Mouse (Mus musculus) lung, postnatal 25 days (tissue): ENCODE measurements around the gene Ebi3.
A peak's percentile ranks its signal among the peaks of the same experiment; 100 is the strongest.

Experiments used
- DNase-seq: peaks from one replicate; pipeline ENCODE4 v3.0.0; 2022; ENCODE audit warnings: low spot score

Gene Ebi3

DNA sequence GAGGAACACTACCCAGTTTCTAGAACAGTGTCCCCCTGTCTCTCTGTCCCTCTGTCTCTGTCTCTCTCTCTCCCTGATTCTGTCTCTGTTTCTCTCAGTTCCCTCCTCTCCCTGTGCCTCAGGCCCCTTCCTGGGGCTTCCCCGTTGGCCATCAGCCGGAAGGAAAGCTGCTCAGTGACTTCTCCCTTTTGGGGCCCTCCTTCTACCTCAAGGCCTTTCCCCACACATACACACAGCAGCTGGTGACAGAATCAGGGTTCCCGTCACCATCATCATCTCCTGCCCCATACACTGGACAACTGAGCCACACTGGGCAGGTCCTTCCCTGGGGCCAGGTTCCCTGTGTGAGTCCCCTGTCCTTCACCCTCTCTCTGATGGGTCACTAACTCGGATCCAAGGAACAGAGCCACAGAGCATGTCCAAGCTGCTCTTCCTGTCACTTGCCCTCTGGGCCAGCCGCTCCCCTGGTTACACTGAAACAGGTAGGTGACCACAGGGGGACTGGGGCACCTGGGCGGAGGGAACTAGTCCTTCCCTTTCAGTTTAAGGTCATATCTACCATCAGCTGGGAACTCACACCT is at the start of gene Ebi3:
Gene Ebi3, plus strand, starts transcription at position 194 of the 581 bp plus-strand sequence.
- no peak for DNase-seq

DNA sequence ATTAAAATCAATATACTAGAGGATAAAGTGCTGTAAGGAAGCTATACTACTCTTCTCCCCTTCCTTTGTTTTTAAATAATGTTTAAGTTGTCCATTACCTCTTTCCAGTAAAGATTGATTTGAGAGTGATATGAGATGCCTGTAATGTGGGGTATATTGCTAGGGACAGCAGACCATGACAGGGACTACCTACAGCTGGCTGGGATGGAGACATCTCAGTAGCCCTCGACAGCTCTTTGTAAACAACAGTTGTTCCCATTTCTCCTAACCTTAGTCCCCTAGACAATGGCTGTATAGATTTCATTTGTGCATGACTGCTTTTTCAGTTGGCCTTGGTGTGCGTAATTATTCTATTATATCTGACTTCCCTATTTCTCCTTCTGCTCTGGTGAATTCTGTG is 49.4 kb upstream of the Ebi3 start:
- no peak for DNase-seq

DNA sequence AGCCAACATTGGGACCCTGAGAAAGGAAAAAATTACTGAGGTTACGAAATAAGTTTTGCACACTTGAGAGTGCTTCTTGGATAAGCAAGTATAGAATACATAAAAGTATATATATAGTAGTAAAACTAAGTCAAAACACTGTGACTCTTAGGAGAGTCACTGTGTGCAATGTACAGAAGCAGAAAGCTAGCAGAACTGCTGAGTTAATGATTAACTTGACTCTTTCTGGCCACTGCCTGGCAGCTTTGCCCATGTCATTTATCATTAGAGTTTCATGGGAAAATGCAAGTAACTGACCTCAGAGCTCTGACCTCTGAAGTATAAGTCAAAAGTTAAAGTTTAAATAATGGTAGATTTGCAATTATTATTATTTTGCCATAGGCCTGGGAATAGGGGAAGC is 48.8 kb upstream of the Ebi3 start:
- no peak for DNase-seq

DNA sequence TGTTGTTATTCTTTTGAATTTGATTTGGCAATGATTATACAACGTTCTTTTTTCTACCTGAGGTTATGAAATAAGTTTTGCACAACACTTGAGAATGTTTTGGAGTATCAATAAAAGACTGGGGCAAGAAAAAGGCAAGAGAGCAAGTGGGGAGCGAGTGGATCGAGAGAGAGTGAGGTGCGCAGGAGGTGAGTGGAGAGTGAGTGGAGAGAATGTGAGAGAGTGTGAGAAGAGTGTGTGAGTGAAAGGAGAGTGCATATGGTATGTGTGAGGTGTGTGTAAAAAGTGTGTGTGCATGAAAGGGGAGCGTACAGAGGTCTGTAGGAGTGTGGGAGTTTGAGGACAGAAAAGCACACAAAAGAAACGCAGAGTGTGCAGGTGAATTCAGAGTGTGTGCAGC is 48.3 kb upstream of the Ebi3 start:
- DNase-seq = no peak

- DNase-seq = no peak
These were observed 45.8 kb upstream of the Ebi3 start for GRCm38 (mm10) chr17:55906669-55907068.

DNA sequence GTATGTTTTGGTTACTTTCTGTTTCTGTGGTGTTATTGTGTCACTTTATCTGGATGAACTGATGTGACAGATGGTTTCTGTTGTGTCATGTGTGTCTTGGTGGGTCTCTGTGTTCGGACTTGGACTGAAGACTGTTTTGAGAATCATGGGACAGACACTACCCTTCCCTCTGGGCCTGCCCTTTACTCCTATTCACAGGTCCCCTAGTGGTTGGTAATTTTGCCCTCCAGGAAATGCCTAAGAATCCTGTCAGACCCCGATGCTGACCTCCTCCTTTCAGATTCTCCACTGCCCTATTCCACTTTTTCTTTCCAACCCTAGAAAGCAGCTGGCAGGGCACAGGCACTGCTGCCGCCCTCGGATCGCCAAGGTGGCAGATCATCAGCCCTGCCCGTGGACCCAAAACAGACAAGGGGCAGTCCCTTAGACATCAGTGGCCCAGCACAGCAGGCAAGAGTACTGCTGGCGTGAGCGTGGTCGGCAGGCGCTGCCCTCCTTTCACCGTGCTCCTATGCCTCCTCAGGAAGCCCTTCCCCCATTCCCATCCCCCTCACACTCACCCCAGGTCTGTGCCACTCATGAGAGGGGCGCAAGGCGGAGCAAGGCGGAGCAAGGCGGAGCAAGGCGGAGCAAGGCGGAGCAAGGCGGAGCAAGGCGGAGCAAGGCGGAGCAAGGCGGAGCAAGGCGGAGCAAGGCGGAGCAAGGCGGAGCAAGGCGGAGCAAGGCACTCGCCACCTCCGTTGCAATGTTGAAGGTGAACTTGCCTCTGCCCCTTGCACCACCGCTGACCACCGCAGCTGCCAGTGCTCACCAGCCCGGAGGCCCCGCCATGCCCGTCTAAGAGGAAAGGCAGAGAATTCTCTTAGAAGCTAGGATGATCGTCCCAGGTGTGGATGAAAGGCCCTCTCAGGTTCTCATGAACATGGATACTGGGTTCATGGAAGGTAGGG is 20.6 kb upstream of the Ebi3 start:
- peak; percentile 51 for DNase-seq

DNA sequence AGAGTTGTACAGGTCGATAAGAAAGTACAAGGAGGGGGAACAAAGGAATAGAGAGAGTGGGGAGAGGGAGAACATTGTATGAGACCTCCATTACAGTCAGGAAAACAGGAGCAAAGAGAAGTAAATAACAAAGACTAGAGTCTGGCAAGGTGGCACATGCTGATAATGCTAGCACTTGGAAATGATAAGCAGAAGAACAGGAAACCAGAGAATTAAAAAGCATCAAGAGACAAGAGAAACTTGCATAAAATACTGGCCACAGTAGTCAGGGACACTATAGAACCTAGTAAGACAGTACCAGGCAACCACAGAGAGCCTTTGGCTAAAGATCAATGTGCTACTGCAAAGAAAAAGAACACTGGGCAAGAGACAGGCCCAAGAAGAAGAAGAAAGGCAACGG is 19.8 kb upstream of the Ebi3 start:
- DNase-seq = no peak

- DNase-seq = no peak
These were observed 19.2 kb upstream of the Ebi3 start for GRCm38 (mm10) chr17:55933191-55933590.

DNA sequence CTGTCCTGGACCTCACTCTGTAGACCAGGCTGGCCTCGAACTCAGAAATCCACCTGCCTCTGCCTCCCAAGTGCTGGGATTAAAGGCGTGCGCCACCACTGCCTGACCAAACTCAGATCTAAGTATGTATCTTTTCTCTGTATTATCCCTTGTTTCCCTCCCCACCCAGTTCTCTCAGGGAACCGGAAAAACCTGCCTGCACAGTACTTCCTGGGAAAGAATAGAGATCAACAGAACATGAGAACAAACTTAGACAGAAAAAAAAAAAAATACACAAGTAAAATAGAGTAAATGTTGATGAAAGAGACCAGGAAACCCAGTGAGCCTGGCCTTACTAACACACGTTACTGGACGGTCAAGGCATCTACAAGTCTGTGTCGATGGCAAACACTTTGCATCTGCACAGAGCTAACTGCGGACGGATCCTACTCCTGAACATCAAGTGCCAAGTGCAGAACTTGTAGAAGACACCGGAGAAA is 8.0 kb upstream of the Ebi3 start:
- peak; percentile 56 for DNase-seq

DNA sequence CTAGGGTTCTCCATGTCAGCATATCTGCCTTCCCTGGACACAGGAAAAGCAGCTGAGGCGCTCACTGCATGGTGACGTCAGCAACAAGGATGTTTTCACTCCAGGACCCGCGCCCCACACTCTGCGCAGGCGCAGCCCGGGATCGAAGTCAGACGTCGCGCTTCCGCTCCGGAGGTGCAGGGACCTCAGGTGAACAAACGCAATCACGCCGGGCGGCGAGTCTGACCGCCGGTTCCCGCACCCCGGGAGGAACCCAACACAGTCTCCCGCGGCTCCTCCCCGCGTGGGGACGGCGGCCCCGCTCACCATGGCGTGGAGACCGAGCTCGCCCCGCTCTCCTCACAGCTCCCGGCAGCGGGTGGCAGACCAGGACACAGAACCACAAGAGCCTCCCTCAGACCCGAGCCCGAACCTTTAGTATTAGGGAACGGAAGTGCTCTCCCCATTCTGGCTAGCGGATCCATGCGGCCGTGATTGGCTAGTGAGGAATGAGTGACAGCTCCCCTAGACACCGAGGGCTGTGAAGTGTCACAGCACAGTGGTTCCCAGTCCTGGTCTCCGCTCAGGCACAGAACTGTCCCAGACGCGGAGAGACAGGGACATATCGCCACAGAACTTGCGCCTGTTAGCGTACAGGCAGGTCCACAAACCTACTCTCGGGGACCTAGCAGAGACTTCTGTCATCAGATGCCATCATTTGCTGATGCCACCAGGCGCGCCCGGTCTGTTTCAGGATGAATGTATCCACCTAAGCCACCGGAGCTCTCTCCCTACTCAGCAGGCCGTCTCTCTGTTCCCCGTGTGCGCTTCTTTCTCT is 7.4 kb upstream of the Ebi3 start:
- DNase-seq = peak; percentile 96

- no peak for DNase-seq
These were observed 6.7 kb upstream of the Ebi3 start for GRCm38 (mm10) chr17:55945696-55946095.

DNA sequence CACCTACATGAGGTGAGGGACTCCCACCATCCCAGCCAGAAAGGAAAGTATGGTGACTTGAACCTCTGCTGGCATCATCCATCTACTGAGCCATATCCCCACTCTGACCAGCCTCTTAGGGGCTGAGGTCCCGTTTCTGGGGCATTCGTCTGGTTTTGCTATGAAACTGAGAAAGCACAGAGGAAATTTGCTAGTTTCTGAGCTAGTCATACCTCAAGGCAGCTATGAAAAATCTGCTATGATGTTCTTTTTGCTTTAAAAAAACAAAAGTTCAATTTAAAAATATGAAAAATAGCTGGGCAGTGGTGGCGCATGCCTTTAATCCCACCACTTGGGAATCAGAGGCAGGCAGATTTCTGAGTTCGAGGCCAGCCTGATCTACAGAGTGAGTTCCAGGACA is 3.8 kb upstream of the Ebi3 start:
- DNase-seq = no peak

DNA sequence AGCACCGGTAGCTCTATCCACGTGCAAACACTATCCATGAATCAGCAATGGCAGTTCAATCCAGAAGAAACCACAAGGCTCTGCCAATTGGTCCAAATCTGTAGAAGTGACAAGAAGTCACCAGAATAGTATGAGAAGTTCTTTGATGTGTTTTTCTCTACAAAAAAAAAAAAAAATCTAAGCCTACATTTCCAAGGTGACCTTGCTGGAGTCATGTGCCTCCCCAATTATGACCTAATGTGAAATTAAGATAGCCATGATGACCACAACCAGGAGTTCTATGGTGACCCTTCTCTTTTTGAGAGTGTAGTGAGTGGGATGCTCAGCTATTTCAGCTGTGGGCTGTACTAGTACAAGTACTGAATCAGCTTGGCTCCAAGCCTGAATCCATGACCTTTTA is 3.0 kb upstream of the Ebi3 start, which contains the start of gene Zfp119b:
Gene Zfp119b, minus strand, starts transcription at position 101 of the 400 bp plus-strand sequence.
- no peak for DNase-seq

DNA sequence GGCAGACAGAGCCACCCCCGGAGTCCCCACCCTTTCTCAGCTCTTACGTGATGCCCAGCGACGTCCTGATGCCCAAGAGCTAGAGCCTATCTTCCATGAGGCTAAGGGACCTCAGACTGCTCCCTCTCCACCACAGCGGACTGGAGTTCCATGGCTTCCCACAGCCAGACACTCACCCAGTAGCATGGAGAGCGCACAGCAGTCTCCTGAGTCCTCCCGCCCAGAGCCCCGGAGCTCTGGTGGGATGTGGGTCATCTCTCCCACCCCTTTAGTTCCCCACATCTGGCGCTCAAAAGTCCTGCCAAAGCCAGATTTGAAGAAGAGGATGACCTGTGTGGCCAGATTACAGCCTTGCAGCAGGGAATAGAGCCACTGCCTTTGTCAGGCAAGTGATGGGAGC is 1.8 kb upstream of the Ebi3 start:
- no peak for DNase-seq

DNA sequence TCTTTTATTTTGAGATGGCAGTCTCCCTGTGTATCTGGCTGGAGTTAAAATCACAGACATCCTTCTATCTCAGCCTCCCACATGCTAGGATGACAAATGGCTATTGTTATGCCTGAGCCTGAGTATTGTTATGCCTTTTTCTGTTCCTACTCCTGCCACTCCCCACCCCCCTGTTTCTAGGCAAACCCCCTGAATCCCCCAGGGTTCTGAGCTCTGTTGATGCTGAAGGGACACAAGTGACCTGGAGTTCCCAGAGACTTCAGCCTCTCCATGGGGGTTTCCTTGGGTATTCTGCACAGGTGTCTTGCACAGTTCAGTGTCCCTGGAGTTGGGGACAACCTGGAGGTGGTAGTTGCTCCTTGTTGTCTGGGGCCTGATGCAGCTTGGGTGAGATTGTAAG is 399 bp upstream of the Ebi3 start:
- no peak for DNase-seq

DNA sequence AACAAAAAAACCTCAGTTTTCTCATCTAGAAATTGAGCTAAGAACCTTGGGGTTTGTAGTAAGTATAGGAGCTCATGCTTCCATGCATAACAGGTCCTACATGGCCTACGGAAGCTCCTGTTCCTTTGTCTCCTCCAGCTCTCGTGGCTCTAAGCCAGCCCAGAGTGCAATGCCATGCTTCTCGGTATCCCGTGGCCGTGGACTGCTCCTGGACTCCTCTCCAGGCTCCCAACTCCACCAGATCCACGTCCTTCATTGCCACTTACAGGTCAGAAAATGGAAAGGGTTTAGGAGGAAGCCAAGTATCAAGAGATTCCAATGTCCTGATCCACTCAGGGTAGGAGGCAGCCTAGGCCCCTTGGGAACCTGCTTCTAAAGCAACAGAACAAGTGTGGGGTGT is 1.3 kb downstream of the Ebi3 start:
- no peak for DNase-seq

DNA sequence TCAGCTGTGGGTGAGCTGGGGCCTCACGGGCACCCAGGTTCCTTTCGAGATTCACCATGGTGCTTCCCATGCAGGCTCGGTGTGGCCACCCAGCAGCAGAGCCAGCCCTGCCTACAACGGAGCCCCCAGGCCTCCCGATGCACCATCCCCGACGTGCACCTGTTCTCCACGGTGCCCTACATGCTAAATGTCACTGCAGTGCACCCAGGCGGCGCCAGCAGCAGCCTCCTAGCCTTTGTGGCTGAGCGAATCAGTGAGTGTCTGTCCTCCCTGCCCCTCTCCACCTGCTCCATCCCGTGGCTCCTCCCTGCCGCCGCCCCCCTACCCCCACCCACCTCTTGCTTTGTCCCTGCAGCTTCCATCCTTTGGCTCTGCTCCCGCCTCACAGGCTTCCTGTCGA is 1.8 kb downstream of the Ebi3 start:
- DNase-seq = no peak

- peak; percentile 80 for DNase-seq
These were observed 3.7 kb downstream of the Ebi3 start for GRCm38 (mm10) chr17:55956129-55956528.

DNA sequence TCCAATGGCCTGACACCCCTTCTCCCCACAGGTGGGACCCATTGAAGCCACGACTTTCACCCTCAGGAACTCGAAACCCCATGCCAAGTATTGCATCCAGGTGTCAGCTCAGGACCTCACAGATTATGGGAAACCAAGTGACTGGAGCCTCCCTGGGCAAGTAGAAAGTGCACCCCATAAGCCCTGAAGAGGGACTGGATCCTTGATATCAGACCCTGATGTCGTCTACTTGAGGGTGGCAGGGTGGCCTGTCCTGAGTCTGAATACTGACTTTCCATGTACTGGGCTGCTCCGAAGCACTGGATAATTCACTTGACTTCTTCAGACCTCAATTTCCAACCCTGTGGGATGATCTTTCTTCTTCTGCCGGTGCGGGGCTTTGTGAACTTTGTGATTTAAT is 4.2 kb downstream of the Ebi3 start:
- no peak for DNase-seq

DNA sequence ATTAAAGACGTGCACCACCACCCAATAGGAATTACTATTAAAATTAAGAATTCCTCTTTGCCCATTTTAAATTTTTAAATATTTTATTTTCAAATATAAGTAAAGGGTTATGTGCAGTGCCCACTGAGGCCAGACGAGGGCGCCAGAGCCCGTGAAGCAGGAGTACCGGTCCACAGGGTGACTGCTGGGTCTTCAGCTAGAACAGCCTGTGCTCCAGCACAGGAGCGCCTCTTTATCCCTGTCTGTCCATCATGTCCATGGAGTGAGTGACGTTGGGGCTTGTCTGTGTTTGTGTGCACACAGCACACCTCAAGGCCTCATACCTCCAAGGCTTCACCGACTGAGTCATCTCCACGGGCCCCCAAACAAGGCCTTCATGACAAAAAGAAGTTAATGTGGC is 4.7 kb downstream of the Ebi3 start:
- DNase-seq = peak; percentile 73

DNA sequence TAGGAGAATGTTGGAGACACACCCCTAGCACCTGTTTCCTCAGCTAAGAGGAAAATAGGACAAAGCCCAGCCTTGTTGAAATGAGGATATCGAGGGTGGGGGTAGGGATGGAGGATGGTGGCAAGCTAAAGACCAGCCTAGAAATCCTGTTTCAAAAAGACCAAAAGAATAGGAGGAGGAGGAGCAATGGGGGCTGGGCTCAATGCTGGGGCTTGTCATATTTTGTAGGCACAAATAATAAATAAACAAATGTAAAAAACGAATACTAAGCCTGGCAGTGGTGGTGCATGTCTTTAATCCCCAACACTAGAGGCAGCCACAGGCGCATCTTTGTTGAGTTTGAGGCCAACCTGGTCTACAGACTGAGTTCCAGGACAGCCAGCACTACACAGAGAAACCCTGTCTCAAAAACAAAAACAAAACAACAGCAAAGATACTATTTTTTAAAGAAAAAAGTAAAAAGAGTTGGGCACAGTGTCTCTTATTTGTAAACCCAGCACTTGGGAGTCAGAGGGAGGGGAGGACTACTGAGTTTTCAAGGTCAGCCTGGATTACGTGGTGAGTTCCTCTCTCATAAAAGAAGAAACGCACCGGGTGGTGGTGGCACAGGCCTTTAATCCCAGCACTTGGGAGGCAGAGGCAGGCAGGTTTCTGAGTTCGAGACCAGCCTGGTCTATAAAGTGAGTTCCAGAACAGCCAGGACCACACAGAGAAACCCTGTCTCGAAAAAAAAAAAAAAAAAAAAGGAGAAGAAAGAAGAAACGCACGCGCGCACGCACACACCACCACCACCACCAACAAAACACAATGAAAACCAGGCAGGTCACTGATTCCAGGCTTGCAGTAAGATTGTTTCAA is 5.5 kb downstream of the Ebi3 start:
- no peak for DNase-seq

DNA sequence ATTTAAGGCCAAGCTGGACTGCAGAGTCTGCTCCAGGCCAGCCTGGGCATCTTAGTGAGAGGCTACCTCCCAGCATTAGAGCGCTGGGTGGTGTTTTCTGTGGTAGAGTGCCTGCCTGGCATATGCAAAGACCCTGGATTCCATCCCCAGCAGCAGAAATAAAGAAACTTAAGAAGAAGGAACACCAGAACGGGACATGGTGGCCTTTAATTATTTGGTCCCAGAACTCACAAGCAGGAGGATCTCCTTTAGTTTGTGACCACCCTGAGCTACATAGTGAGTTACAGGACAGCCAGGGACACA is 6.1 kb downstream of the Ebi3 start:
- no peak for DNase-seq
